Mouse (Mus musculus) midbrain, embryonic 11.5 days (tissue): Measurements from ENCODE around the gene Bpifb3. TPM values are rescaled to one million over a fixed set of nuclear protein-coding genes. Genes with fewer than 3 reads are reported as not detected.
A peak's percentile ranks its signal among the peaks of the same experiment; 100 is the strongest.

ENCODE experiments used
- ATAC-seq: fragments of 200-750 bp; cut with Nextera tagmentation; 2 replicates; pipeline ENCODE4 v1.8.0; 2017; ENCODE audit warnings: moderate TSS enrichment, moderate library complexity; ENCODE audit not compliant: low FRiP score
- DNase-seq: peaks from one replicate; pipeline ENCODE4 v3.0.0; 2015; ENCODE audit warnings: low spot score; ENCODE audit errors: missing footprints
- H3K27ac ChIP-seq: fragments of 300-500 bp; sonication (generic); 2 replicates; pipeline ENCODE4 v1.5.1; 2014; ENCODE audit warnings: low read depth, low read length
- H3K27me3 ChIP-seq: fragments of 300-500 bp; sonication (generic); 2 replicates; pipeline ENCODE4 v1.6.1; 2014; ENCODE audit warnings: mild to moderate bottlenecking, low read length, moderate library complexity, mixed read lengths; ENCODE audit not compliant: control insufficient read depth, insufficient read depth
- H3K36me3 ChIP-seq: fragments of 300-500 bp; sonication (generic); 2 replicates; pipeline ENCODE4 v1.6.1; 2014; ENCODE audit warnings: mild to moderate bottlenecking, low read length, moderate library complexity, mixed read lengths; ENCODE audit not compliant: control insufficient read depth, insufficient read depth
- H3K4me1 ChIP-seq: fragments of 300-500 bp; sonication (generic); 2 replicates; pipeline ENCODE4 v1.6.1; 2014; ENCODE audit warnings: low read length; ENCODE audit not compliant: control insufficient read depth, insufficient read depth
- H3K4me2 ChIP-seq: fragments of 300-500 bp; sonication (generic); 2 replicates; pipeline ENCODE4 v1.6.1; 2014; ENCODE audit warnings: mild to moderate bottlenecking, moderate library complexity
- H3K4me3 ChIP-seq: fragments of 300-500 bp; sonication (generic); 2 replicates; pipeline ENCODE4 v1.5.1; 2014; ENCODE audit warnings: low read depth, low read length
- H3K9ac ChIP-seq: fragments of 300-500 bp; sonication (generic); 2 replicates; pipeline ENCODE4 v1.6.1; 2014; ENCODE audit warnings: low read length
- H3K9me3 ChIP-seq: fragments of 300-500 bp; sonication (generic); 2 replicates; pipeline ENCODE4 v1.6.1; 2016; ENCODE audit warnings: low read length; ENCODE audit not compliant: control insufficient read depth
- WGBS: fragments of 180-500 bp; shearing (Covaris S2); extraction: QIAGEN DNeasy Blood & Tissue Kit; methylation state at CpG from one replicate; pipeline ENCODE4 v1.1.7; 2014; 5-methylcytosine and 5-hydroxymethylcytosine counted together
- polyA plus RNA-seq: library from polyadenylated mRNA; unstranded; fragments of >200 nt; fragmentation: Nextera tagmentation; extraction: Ambion mirVana; gene quantifications from 2 replicates; pipeline ENCODE4 v1.2.1, GENCODE M21; 2014

The Bpifb3 gene
- polyA plus RNA-seq, 1 experiment from 2014 or later, result not detected

GRCm38 (mm10) chr2:153929871-153930413 lies 11.9 kb downstream of the Bpifb3 start:
- Histone ChIP-seq H3K27ac (no peak overlapping the region), H3K9ac (no peak overlapping the region), H3K4me2 (no peak overlapping the region), H3K4me1 (peaks cover 3% of the 10 kb centered on the region), H3K9me3 (no peaks in the 10 kb centered on the region), H3K27me3 (no peaks in the 10 kb centered on the region), H3K36me3 (no peaks in the 10 kb centered on the region), H3K4me3 (no peak overlapping the region)
- DNase-seq (peak; percentile 94), ATAC-seq (no peak)
- 49% methylated on average over 3 of the region's 3 CpGs for WGBS

- no peaks in the 10 kb centered on the region for H3K27me3 ChIP-seq
- H3K4me2 ChIP-seq, result no peak overlapping the region
- H3K9ac ChIP-seq, result no peak overlapping the region
- no peak overlapping the region for H3K27ac ChIP-seq
- no peak for ATAC-seq
- no peaks in the 10 kb centered on the region for H3K36me3 ChIP-seq
- WGBS, result 63% methylated on average over 6 of the region's 6 CpGs
- H3K9me3 ChIP-seq, result no peaks in the 10 kb centered on the region
- peaks cover 3% of the 10 kb centered on the region for H3K4me1 ChIP-seq
- no peak overlapping the region for H3K4me3 ChIP-seq
- no peak for DNase-seq
Measured at GRCm38 (mm10) chr2:153931125-153931524, 13.1 kb downstream of the Bpifb3 start.

DNA sequence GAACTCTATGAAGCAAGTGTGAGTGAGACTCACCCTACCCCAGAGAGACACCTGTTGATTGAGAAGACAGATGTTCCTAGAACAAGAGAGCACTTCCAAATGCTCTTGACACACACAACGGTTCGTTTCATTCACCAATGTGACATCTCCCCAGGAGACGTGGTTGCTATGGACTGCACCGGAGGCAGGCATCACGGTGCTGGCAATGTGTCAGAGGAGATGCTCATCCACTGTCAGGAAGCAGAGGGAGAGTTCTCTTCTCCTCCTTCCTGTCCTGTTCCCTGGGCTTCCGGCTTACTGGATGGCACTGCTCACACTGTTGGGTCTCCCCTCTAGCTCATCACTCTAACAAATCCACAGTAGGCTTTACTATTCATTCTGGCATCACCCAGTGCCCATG lies 15.3 kb downstream of the Bpifb3 start:
- Histone ChIP-seq H3K4me1 (peaks cover 3% of the 10 kb centered on the region), H3K9me3 (no peaks in the 10 kb centered on the region), H3K4me2 (no peak overlapping the region), H3K9ac (no peak overlapping the region), H3K27ac (no peak overlapping the region), H3K36me3 (no peaks in the 10 kb centered on the region), H3K4me3 (no peak overlapping the region), H3K27me3 (no peaks in the 10 kb centered on the region)
- ATAC-seq (no peak), DNase-seq (no peak)
- WGBS, result 79% methylated on average over 6 of the region's 6 CpGs

- Histone ChIP-seq H3K4me2 (no peak overlapping the region), H3K9ac (no peak overlapping the region), H3K27ac (no peak overlapping the region), H3K27me3 (no peaks in the 10 kb centered on the region), H3K36me3 (no peaks in the 10 kb centered on the region), H3K4me3 (no peak overlapping the region), H3K9me3 (no peaks in the 10 kb centered on the region), H3K4me1 (peaks cover 3% of the 10 kb centered on the region)
- ATAC-seq (no peak), DNase-seq (no peak)
- WGBS, result 89% methylated on average over 6 of the region's 6 CpGs
Measured at GRCm38 (mm10) chr2:153935348-153935747, 17.3 kb downstream of the Bpifb3 start.

GRCm38 (mm10) chr2:153937843-153938242 lies 19.8 kb downstream of the Bpifb3 start, which contains the start of gene Bpifb4:
Bpifb4 (plus strand) TSS chr2:153938212.
- no peak within 1 kb of the TSS for H3K9ac ChIP-seq
- H3K36me3 ChIP-seq, result no peaks in the 10 kb centered on the region
- DNase-seq (no peak), ATAC-seq (no peak)
- no peak within 1 kb of the TSS for H3K27ac ChIP-seq
- WGBS, result 87% methylated on average over 5 of the region's 5 CpGs
- H3K4me1 ChIP-seq, result no peaks in the 10 kb centered on the region; the same call in 1 of the 2 replicates
- no peaks in the 10 kb centered on the region for H3K9me3 ChIP-seq
- no peaks in the 10 kb centered on the region for H3K27me3 ChIP-seq
- H3K4me3 ChIP-seq, result no peak within 1 kb of the TSS
- no peak within 1 kb of the TSS for H3K4me2 ChIP-seq

- no peak for ATAC-seq
- Histone ChIP-seq H3K4me1 (no peaks in the 10 kb centered on the region), H3K27ac (no peak overlapping the region), H3K4me3 (no peak overlapping the region), H3K27me3 (no peaks in the 10 kb centered on the region), H3K36me3 (no peaks in the 10 kb centered on the region), H3K9ac (no peak overlapping the region), H3K4me2 (no peak overlapping the region), H3K9me3 (no peaks in the 10 kb centered on the region)
- 47% methylated on average over 3 of the region's 3 CpGs for WGBS
- DNase-seq, result peak; percentile 97
Measured at GRCm38 (mm10) chr2:153943537-153943936, 25.5 kb downstream of the Bpifb3 start.

DNA sequence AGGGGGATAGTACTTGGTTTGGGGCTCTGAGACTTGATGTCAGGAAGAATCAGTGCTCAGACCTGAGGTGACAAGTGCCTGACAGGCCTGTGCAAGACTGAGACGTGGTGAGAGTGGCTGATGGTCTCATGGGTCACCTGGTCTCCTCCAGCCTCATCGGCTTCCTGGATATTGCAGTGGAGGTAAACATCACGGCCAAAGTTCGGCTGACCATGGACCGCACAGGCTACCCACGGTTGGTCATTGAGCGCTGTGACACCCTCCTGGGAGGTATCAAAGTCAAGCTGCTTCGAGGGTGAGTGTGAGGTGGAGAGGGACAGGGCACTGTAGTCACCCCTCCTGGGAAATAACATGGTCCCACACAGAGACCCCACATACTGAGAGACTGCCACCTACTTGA lies 26.5 kb downstream of the Bpifb3 start:
- H3K9ac ChIP-seq, result no peak overlapping the region
- no peaks in the 10 kb centered on the region for H3K36me3 ChIP-seq
- no peak overlapping the region for H3K27ac ChIP-seq
- H3K27me3 ChIP-seq, result no peaks in the 10 kb centered on the region
- DNase-seq (no peak), ATAC-seq (no peak)
- WGBS, result 86% methylated on average over 8 of the region's 8 CpGs
- no peak overlapping the region for H3K4me2 ChIP-seq
- no peaks in the 10 kb centered on the region for H3K9me3 ChIP-seq
- no peak overlapping the region for H3K4me3 ChIP-seq
- H3K4me1 ChIP-seq, result no peaks in the 10 kb centered on the region

GRCm38 (mm10) chr2:153952897-153953296 lies 34.9 kb downstream of the Bpifb3 start:
- no peak overlapping the region for H3K4me2 ChIP-seq
- H3K4me1 ChIP-seq, result no peaks in the 10 kb centered on the region
- H3K4me3 ChIP-seq, result no peak overlapping the region
- H3K36me3 ChIP-seq, result no peaks in the 10 kb centered on the region
- DNase-seq (peak; percentile 97), ATAC-seq (no peak)
- no peak overlapping the region for H3K9ac ChIP-seq
- no peaks in the 10 kb centered on the region for H3K9me3 ChIP-seq
- H3K27ac ChIP-seq, result no peak overlapping the region
- H3K27me3 ChIP-seq, result no peaks in the 10 kb centered on the region
- WGBS, result 30% methylated on average over 6 of the region's 6 CpGs

GRCm38 (mm10) chr2:153953836-153954235 lies 35.8 kb downstream of the Bpifb3 start:
- ATAC-seq (peak; percentile 77), DNase-seq (peak; percentile 91)
- no peak overlapping the region for H3K4me3 ChIP-seq
- no peak overlapping the region for H3K27ac ChIP-seq
- H3K9ac ChIP-seq, result no peak overlapping the region
- H3K36me3 ChIP-seq, result no peaks in the 10 kb centered on the region
- no peaks in the 10 kb centered on the region for H3K4me1 ChIP-seq
- WGBS, result 3% methylated on average over 6 of the region's 6 CpGs
- H3K4me2 ChIP-seq, result peak overlapping the region; percentile 30; the same call in 1 of the 2 replicates
- no peaks in the 10 kb centered on the region for H3K27me3 ChIP-seq
- no peaks in the 10 kb centered on the region for H3K9me3 ChIP-seq
